Mouse (Mus musculus) midbrain, embryonic 11.5 days (tissue): ENCODE data around the gene Fxyd7. TPM values are rescaled to one million over a fixed set of nuclear protein-coding genes. Genes with fewer than 3 reads are reported as not detected.

ENCODE experiments used
- ATAC-seq: fragments of 200-750 bp; cut with Nextera tagmentation; 2 replicates; pipeline ENCODE4 v1.8.0; 2017; ENCODE audit warnings: moderate TSS enrichment, moderate library complexity; ENCODE audit not compliant: low FRiP score
- DNase-seq: peaks from one replicate; pipeline ENCODE4 v3.0.0; 2015; ENCODE audit warnings: low spot score; ENCODE audit errors: missing footprints
- H3K27ac ChIP-seq: fragments of 300-500 bp; sonication (generic); 2 replicates; pipeline ENCODE4 v1.5.1; 2014; ENCODE audit warnings: low read depth, low read length
- H3K27me3 ChIP-seq: fragments of 300-500 bp; sonication (generic); 2 replicates; pipeline ENCODE4 v1.6.1; 2014; ENCODE audit warnings: mild to moderate bottlenecking, low read length, moderate library complexity, mixed read lengths; ENCODE audit not compliant: control insufficient read depth, insufficient read depth
- H3K36me3 ChIP-seq: fragments of 300-500 bp; sonication (generic); 2 replicates; pipeline ENCODE4 v1.6.1; 2014; ENCODE audit warnings: mild to moderate bottlenecking, low read length, moderate library complexity, mixed read lengths; ENCODE audit not compliant: control insufficient read depth, insufficient read depth
- H3K4me1 ChIP-seq: fragments of 300-500 bp; sonication (generic); 2 replicates; pipeline ENCODE4 v1.6.1; 2014; ENCODE audit warnings: low read length; ENCODE audit not compliant: control insufficient read depth, insufficient read depth
- H3K4me2 ChIP-seq: fragments of 300-500 bp; sonication (generic); 2 replicates; pipeline ENCODE4 v1.6.1; 2014; ENCODE audit warnings: mild to moderate bottlenecking, moderate library complexity
- H3K4me3 ChIP-seq: fragments of 300-500 bp; sonication (generic); 2 replicates; pipeline ENCODE4 v1.5.1; 2014; ENCODE audit warnings: low read depth, low read length
- H3K9ac ChIP-seq: fragments of 300-500 bp; sonication (generic); 2 replicates; pipeline ENCODE4 v1.6.1; 2014; ENCODE audit warnings: low read length
- H3K9me3 ChIP-seq: fragments of 300-500 bp; sonication (generic); 2 replicates; pipeline ENCODE4 v1.6.1; 2016; ENCODE audit warnings: low read length; ENCODE audit not compliant: control insufficient read depth
- WGBS: fragments of 180-500 bp; shearing (Covaris S2); extraction: QIAGEN DNeasy Blood & Tissue Kit; methylation state at CpG from one replicate; pipeline ENCODE4 v1.1.7; 2014; 5-methylcytosine and 5-hydroxymethylcytosine counted together
- polyA plus RNA-seq: library from polyadenylated mRNA; unstranded; fragments of >200 nt; fragmentation: Nextera tagmentation; extraction: Ambion mirVana; gene quantifications from 2 replicates; pipeline ENCODE4 v1.2.1, GENCODE M21; 2014

Gene Fxyd7
- polyA plus RNA-seq, 1 experiment from 2014 or later, result 6.2 TPM

- H3K27ac ChIP-seq, result no peak overlapping the region
- H3K27me3 ChIP-seq, result no peaks in the 10 kb centered on the region
- no peak overlapping the region for H3K4me3 ChIP-seq
- DNase-seq, result no peak
- no peaks in the 10 kb centered on the region for H3K36me3 ChIP-seq
- no peak for ATAC-seq
- 67% methylated on average over 3 of the region's 3 CpGs for WGBS
- H3K9me3 ChIP-seq, result no peaks in the 10 kb centered on the region
- peaks cover 4% of the 10 kb centered on the region; the same call in 1 of the 2 replicates for H3K4me1 ChIP-seq
- H3K9ac ChIP-seq, result no peak overlapping the region
- H3K4me2 ChIP-seq, result no peak overlapping the region
Observed at GRCm38 (mm10) chr7:31088206-31088605, 36.9 kb upstream of the Fxyd7 start.

GRCm38 (mm10) chr7:31087262-31087661 is 36.0 kb upstream of the Fxyd7 start:
- 83% methylated on average over 2 of the region's 2 CpGs for WGBS
- no peak for DNase-seq
- Histone ChIP-seq H3K4me2 (no peak overlapping the region), H3K9ac (no peak overlapping the region), H3K4me1 (peaks cover 4% of the 10 kb centered on the region; the same call in 1 of the 2 replicates), H3K36me3 (no peaks in the 10 kb centered on the region), H3K27ac (no peak overlapping the region), H3K27me3 (no peaks in the 10 kb centered on the region), H3K4me3 (no peak overlapping the region), H3K9me3 (no peaks in the 10 kb centered on the region)
- ATAC-seq, result no peak

GRCm38 (mm10) chr7:31086175-31086755 is 35.0 kb upstream of the Fxyd7 start:
- H3K27ac ChIP-seq, result no peak overlapping the region
- ATAC-seq (no peak), DNase-seq (no peak)
- no peak overlapping the region for H3K4me3 ChIP-seq
- WGBS, result 92% methylated on average over 9 of the region's 9 CpGs
- no peaks in the 10 kb centered on the region for H3K9me3 ChIP-seq
- H3K36me3 ChIP-seq, result no peaks in the 10 kb centered on the region
- no peaks in the 10 kb centered on the region for H3K27me3 ChIP-seq
- H3K4me1 ChIP-seq, result peaks cover 4% of the 10 kb centered on the region; the same call in 1 of the 2 replicates
- no peak overlapping the region for H3K9ac ChIP-seq
- no peak overlapping the region for H3K4me2 ChIP-seq

- DNase-seq (no peak), ATAC-seq (no peak)
- no peaks in the 10 kb centered on the region for H3K36me3 ChIP-seq
- no peak overlapping the region for H3K4me2 ChIP-seq
- H3K27ac ChIP-seq, result no peak overlapping the region
- H3K4me1 ChIP-seq, result peaks cover 4% of the 10 kb centered on the region; the same call in 1 of the 2 replicates
- WGBS, result 33% methylated on average over 3 of the region's 3 CpGs
- H3K9ac ChIP-seq, result no peak overlapping the region
- H3K4me3 ChIP-seq, result no peak overlapping the region
- no peaks in the 10 kb centered on the region for H3K27me3 ChIP-seq
- H3K9me3 ChIP-seq, result no peaks in the 10 kb centered on the region
Observed at GRCm38 (mm10) chr7:31085171-31085570, 33.9 kb upstream of the Fxyd7 start.

- Histone ChIP-seq H3K9me3 (no peaks in the 10 kb centered on the region), H3K4me2 (no peak overlapping the region), H3K9ac (no peak overlapping the region), H3K27ac (no peak overlapping the region), H3K4me1 (peaks cover 4% of the 10 kb centered on the region; the same call in 1 of the 2 replicates), H3K36me3 (no peaks in the 10 kb centered on the region), H3K4me3 (no peak overlapping the region), H3K27me3 (no peaks in the 10 kb centered on the region)
- ATAC-seq, result no peak
- no peak for DNase-seq
- WGBS, result 64% methylated on average over 9 of the region's 9 CpGs
Observed at GRCm38 (mm10) chr7:31084140-31084539, 32.9 kb upstream of the Fxyd7 start.

- 61% methylated on average over 14 of the region's 14 CpGs for WGBS
- Histone ChIP-seq H3K36me3 (no peaks in the 10 kb centered on the region), H3K9ac (no peak overlapping the region), H3K9me3 (no peaks in the 10 kb centered on the region), H3K27ac (no peak overlapping the region), H3K27me3 (no peaks in the 10 kb centered on the region), H3K4me1 (peaks cover 4% of the 10 kb centered on the region; the same call in 1 of the 2 replicates), H3K4me2 (no peak overlapping the region), H3K4me3 (no peak overlapping the region)
- ATAC-seq (0 out of 2 replicates have a peak, but pooled peaks have one; percentile 22), DNase-seq (no peak)
Observed at GRCm38 (mm10) chr7:31082831-31083588, 31.7 kb upstream of the Fxyd7 start.

- DNase-seq, result no peak
- no peak overlapping the region for H3K27ac ChIP-seq
- H3K4me1 ChIP-seq, result peaks cover 4% of the 10 kb centered on the region; the same call in 1 of the 2 replicates
- H3K9ac ChIP-seq, result no peak overlapping the region
- H3K4me3 ChIP-seq, result no peak overlapping the region
- no peaks in the 10 kb centered on the region for H3K36me3 ChIP-seq
- ATAC-seq, result no peak
- no peak overlapping the region for H3K4me2 ChIP-seq
- no peaks in the 10 kb centered on the region for H3K27me3 ChIP-seq
- no peaks in the 10 kb centered on the region for H3K9me3 ChIP-seq
Observed at GRCm38 (mm10) chr7:31082106-31082505, 30.8 kb upstream of the Fxyd7 start.

- no peaks in the 10 kb centered on the region for H3K9me3 ChIP-seq
- H3K36me3 ChIP-seq, result no peaks in the 10 kb centered on the region
- 61% methylated on average over 1 of the region's 1 CpGs for WGBS
- DNase-seq, result no peak
- no peaks in the 10 kb centered on the region for H3K27me3 ChIP-seq
- peaks cover 4% of the 10 kb centered on the region; the same call in 1 of the 2 replicates for H3K4me1 ChIP-seq
- no peak overlapping the region for H3K9ac ChIP-seq
- no peak overlapping the region for H3K27ac ChIP-seq
- H3K4me3 ChIP-seq, result no peak overlapping the region
- no peak overlapping the region for H3K4me2 ChIP-seq
- no peak for ATAC-seq
Observed at GRCm38 (mm10) chr7:31081106-31081505, 29.8 kb upstream of the Fxyd7 start.

GRCm38 (mm10) chr7:31080611-31081010 is 29.3 kb upstream of the Fxyd7 start:
- H3K4me1 ChIP-seq, result peaks cover 4% of the 10 kb centered on the region; the same call in 1 of the 2 replicates
- no peaks in the 10 kb centered on the region for H3K9me3 ChIP-seq
- no peak overlapping the region for H3K4me3 ChIP-seq
- no peak for DNase-seq
- no peak overlapping the region for H3K9ac ChIP-seq
- H3K4me2 ChIP-seq, result no peak overlapping the region
- no peaks in the 10 kb centered on the region for H3K36me3 ChIP-seq
- 47% methylated on average over 3 of the region's 3 CpGs for WGBS
- no peaks in the 10 kb centered on the region for H3K27me3 ChIP-seq
- H3K27ac ChIP-seq, result no peak overlapping the region
- no peak for ATAC-seq
